Mouse (Mus musculus): ENCODE data around the gene Eif2b3.
A peak's percentile ranks its signal among the peaks of the same experiment; 100 is the strongest.

Eif2b3 gene

GRCm38 (mm10) chr4:117017738-117018137 is 1.5 kb upstream of the Eif2b3 start:
- DNase-seq = no peak

GRCm38 (mm10) chr4:117018327-117018726 is 875 bp upstream of the Eif2b3 start:
- no peak for DNase-seq

GRCm38 (mm10) chr4:117023469-117023868 is 4.3 kb downstream of the Eif2b3 start:
- DNase-seq = no peak

- no peak for DNase-seq
These were observed 11.9 kb downstream of the Eif2b3 start for GRCm38 (mm10) chr4:117031105-117031504.

GRCm38 (mm10) chr4:117039925-117040687 is 20.9 kb downstream of the Eif2b3 start:
- DNase-seq = peak; percentile 27 to 32

GRCm38 (mm10) chr4:117040791-117041190 is 21.6 kb downstream of the Eif2b3 start:
- DNase-seq = no peak

- peak; percentile 13 to 14 for DNase-seq
These were observed 22.1 kb downstream of the Eif2b3 start for GRCm38 (mm10) chr4:117041283-117041721.

GRCm38 (mm10) chr4:117048836-117049235 is 29.6 kb downstream of the Eif2b3 start:
- DNase-seq = no peak

- no peak for DNase-seq
These were observed 30.3 kb downstream of the Eif2b3 start for GRCm38 (mm10) chr4:117049485-117049884.

- DNase-seq = no peak
These were observed 33.4 kb downstream of the Eif2b3 start for GRCm38 (mm10) chr4:117052626-117053025.

GRCm38 (mm10) chr4:117053956-117054355 is 34.8 kb downstream of the Eif2b3 start:
- DNase-seq = no peak

GRCm38 (mm10) chr4:117056102-117056501 is 36.9 kb downstream of the Eif2b3 start:
- no peak for DNase-seq

- no peak for DNase-seq
These were observed 37.3 kb downstream of the Eif2b3 start for GRCm38 (mm10) chr4:117056514-117056913.

GRCm38 (mm10) chr4:117058512-117058911 is 39.3 kb downstream of the Eif2b3 start:
- DNase-seq = no peak

- no peak for DNase-seq
These were observed 43.6 kb downstream of the Eif2b3 start for GRCm38 (mm10) chr4:117062700-117063390.

- DNase-seq = no peak
These were observed 48.8 kb downstream of the Eif2b3 start for GRCm38 (mm10) chr4:117068035-117068434.

GRCm38 (mm10) chr4:117069647-117070046 is 50.4 kb downstream of the Eif2b3 start:
- no peak for DNase-seq

GRCm38 (mm10) chr4:117070624-117071023 is 51.4 kb downstream of the Eif2b3 start:
- DNase-seq = no peak

GRCm38 (mm10) chr4:117071183-117071582 is 52.0 kb downstream of the Eif2b3 start:
- DNase-seq = no peak

- DNase-seq = no peak
These were observed 68.9 kb downstream of the Eif2b3 start for GRCm38 (mm10) chr4:117087948-117088640.

GRCm38 (mm10) chr4:117090586-117090985 is 71.4 kb downstream of the Eif2b3 start:
- no peak for DNase-seq

GRCm38 (mm10) chr4:117094626-117095361 is 75.6 kb downstream of the Eif2b3 start:
- no peak for DNase-seq

Measured in cerebellum, postnatal 36 days (tissue).